Mouse (Mus musculus) MEL (cell line): ENCODE measurements around the gene Pom121l2.

ENCODE experiments used
- CTCF ChIP-seq, 3 experiments: IDR thresholded peaks in 2 of 3; conservative IDR thresholded peaks in 1 of 3; 2 replicates each; pipeline ENCODE4 v1.5.1; 2011 to 2012; ENCODE audit warnings: low read length in 3 of 3, low read depth in 2 of 3, mild to moderate bottlenecking in 2 of 3, improper control_type of control experiment in 1 of 3, inconsistent platforms in 1 of 3, mixed read lengths in 1 of 3, moderate library complexity in 1 of 3; ENCODE audit not compliant: control insufficient read depth in 1 of 3, insufficient read depth in 1 of 3, poor library complexity in 1 of 3, severe bottlenecking in 1 of 3
- E2F4 ChIP-seq: IDR thresholded peaks from 2 replicates; pipeline ENCODE4 v1.6.1; 2011; ENCODE audit warnings: low read depth, low read length, improper control_type of control experiment, borderline replicate concordance
- EP300 ChIP-seq, 2 experiments: IDR thresholded peaks; 2 replicates each; pipeline ENCODE4 v1.6.1; 2011; ENCODE audit warnings: improper control_type of control experiment in 2 of 2, low read length in 2 of 2, low read depth in 1 of 2, mild to moderate bottlenecking in 1 of 2
- MXI1 ChIP-seq: IDR thresholded peaks from 2 replicates; pipeline ENCODE4 v1.6.1; 2011; ENCODE audit warnings: mild to moderate bottlenecking, low read depth, low read length, improper control_type of control experiment
- NRF1 ChIP-seq: IDR thresholded peaks from 2 replicates; pipeline ENCODE4 v1.6.1; 2014; ENCODE audit warnings: low read depth, mild to moderate bottlenecking, inconsistent platforms, low read length, improper control_type of control experiment, moderate library complexity; ENCODE audit not compliant: poor library complexity, insufficient read depth, severe bottlenecking
- POLR2AphosphoS5 ChIP-seq: IDR thresholded peaks from 2 replicates; pipeline ENCODE4 v1.6.1; 2012; ENCODE audit warnings: low read depth, borderline replicate concordance, mild to moderate bottlenecking, inconsistent platforms, low read length, moderate library complexity, mixed read lengths
- RAD21 ChIP-seq: IDR thresholded peaks from 2 replicates; pipeline ENCODE4 v1.6.1; 2011; ENCODE audit warnings: mild to moderate bottlenecking, low read depth, low read length, improper control_type of control experiment
- SIN3A ChIP-seq: IDR thresholded peaks from 2 replicates; pipeline ENCODE4 v1.6.1; 2012; ENCODE audit warnings: low read length, improper control_type of control experiment, inconsistent platforms
- ZKSCAN1 ChIP-seq: IDR thresholded peaks from 2 replicates; pipeline ENCODE4 v1.6.1; 2012; ENCODE audit warnings: low read depth, mild to moderate bottlenecking, inconsistent platforms, low read length, improper control_type of control experiment, moderate library complexity

DNA sequence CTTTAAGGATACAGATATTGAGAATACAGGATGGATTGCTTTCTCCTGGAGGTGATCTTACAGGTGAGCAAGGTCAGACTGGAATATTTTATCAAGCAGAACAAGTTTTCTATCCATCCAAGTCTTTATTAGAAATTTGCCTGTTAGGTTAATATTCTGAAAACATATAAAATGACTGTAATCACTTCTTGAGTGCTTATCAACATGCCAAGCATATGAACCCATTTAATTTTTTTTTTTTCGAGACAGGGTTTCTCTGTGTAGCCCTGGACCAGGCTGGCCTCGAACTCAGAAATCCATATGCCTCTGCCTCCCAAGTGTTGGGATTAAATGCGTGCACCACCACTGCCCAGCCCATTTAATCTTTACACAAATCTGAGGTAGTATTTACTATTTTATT lies 56.0 kb downstream of the Pom121l2 start:
- TF ChIP-seq E2F4 (no peak), CTCF (IDR thresholded peaks at IDR 0.05 in 2 of 3, conservative IDR thresholded peaks at IDR 0.05 in 1 of 3; ENCODE audit: control insufficient read depth in 1 of 3, insufficient read depth in 1 of 3, low read depth in 2 of 3, low read length in 3 of 3, poor library complexity in 1 of 3, severe bottlenecking in 1 of 3) (no peak), RAD21 (no peak), NRF1 (no peak), ZKSCAN1 (no peak), MXI1 (no peak), SIN3A (no peak), EP300 (IDR thresholded peaks at IDR 0.05; ENCODE audit: low read depth in 1 of 2, low read length in 2 of 2) (no peak), POLR2AphosphoS5 (no peak)
